8 mouse cellular contexts compared by ENCODE assay signal in genomic region chr9:90226081-90226741, GRCm38 (mm10). TPM values are rescaled to one million over a fixed set of nuclear protein-coding genes. Genes with fewer than 3 reads are reported as not detected.
DNase-seq lines count a peak whose midpoint lies in the region; ATAC-seq lines count a peak whose summit lies in the region.

No protein-coding gene starts in this region.

- 62% methylated on average over 21 of the region's 21 CpGs for WGBS in heart, embryonic 13.5 days

- DNase-seq in left cerebral cortex, adult 11 months (ENCODE audit: low spot score) = peak; percentile 46
- DNase-seq in left cerebral cortex, postnatal 10 days (ENCODE audit: extremely low spot score in 1 of 2, low spot score in 2 of 2) = no peak
- peak; percentile 45 to 52 for DNase-seq in kidney, postnatal 36 days
- no peak for DNase-seq in thymus, postnatal 0 days (ENCODE audit: low spot score)
- DNase-seq in ovary, adult 18-20 months (ENCODE audit: low spot score) = no peak
- no peak for DNase-seq in spleen, postnatal 14 days (ENCODE audit: low spot score in 2 of 2)

- intact Hi-C loops in left cerebral cortex, postnatal 10 days (cut with DNase I) = no loop called here

- peaks cover 19% of the 10 kb centered on the region for H3K4me1 ChIP-seq in heart, embryonic 13.5 days

- H3K27me3 ChIP-seq in heart, embryonic 13.5 days (replicated peaks) = no peaks in the 10 kb centered on the region

- no peaks in the 10 kb centered on the region for H3K9me3 ChIP-seq in heart, embryonic 13.5 days

- peak overlapping the region; percentile 59 for H3K27ac ChIP-seq in heart, embryonic 13.5 days (replicated peaks)

- ATAC-seq in heart, embryonic 13.5 days (ENCODE audit: extremely low read depth, insufficient number of reproducible peaks, low FRiP score, low TSS enrichment) = no peak
- ATAC-seq in megakaryocyte-erythroid progenitor cell, adult 5-6 weeks (replicated peaks; ENCODE audit: low FRiP score, low TSS enrichment, poor library complexity, severe bottlenecking) = peak; percentile 32; the same call in 1 of the 2 replicates

- no peak overlapping the region for H3K9ac ChIP-seq in heart, embryonic 13.5 days

- peak overlapping the region; percentile 7; the same call in 1 of the 2 replicates for H3K4me2 ChIP-seq in heart, embryonic 13.5 days

- no peak overlapping the region for H3K4me3 ChIP-seq in heart, embryonic 13.5 days

- peaks cover 43% of the 10 kb centered on the region for H3K36me3 ChIP-seq in heart, embryonic 13.5 days

RNA-seq across cellular contexts. Expression of gene Tbc1d2b, which starts 44.4 kb away (rescaled TPM):
- 10 to 100 TPM; 15.0 to 15.8 TPM for total RNA-seq in left cerebral cortex, postnatal 10 days (2021)
- polyA plus RNA-seq in heart, embryonic 13.5 days (2015; fragmentation: Nextera tagmentation; extraction: Ambion mirVana) = 4.5 and 5.2 TPM in 2 replicates
- 53.8 and 66.1 TPM in 2 replicates for total RNA-seq in megakaryocyte-erythroid progenitor cell, adult 5-6 weeks (2014; fragmentation: Nextera tagmentation)
- 31.2 and 33.1 TPM in 2 replicates for total RNA-seq in megakaryocyte-erythroid progenitor cell, adult 5-6 weeks (2017)
- polyA plus RNA-seq in thymus, postnatal 0 days (2015; fragmentation: Nextera tagmentation; extraction: Ambion mirVana) = 9.7 and 10.4 TPM in 2 replicates

Comparison
In these comparisons a context has a peak if more than half of its experiments do, and no peak if none do; other contexts are left out.
1. DNase-seq: peak in left cerebral cortex, adult 11 months (single experiment) and kidney, postnatal 36 days (2 of 2); none in left cerebral cortex, postnatal 10 days (0 of 2), thymus, postnatal 0 days (single experiment), ovary, adult 18-20 months (single experiment) and spleen, postnatal 14 days (0 of 2).